Mouse (Mus musculus): ENCODE results near the gene Jam2.

Jam2 gene

DNA sequence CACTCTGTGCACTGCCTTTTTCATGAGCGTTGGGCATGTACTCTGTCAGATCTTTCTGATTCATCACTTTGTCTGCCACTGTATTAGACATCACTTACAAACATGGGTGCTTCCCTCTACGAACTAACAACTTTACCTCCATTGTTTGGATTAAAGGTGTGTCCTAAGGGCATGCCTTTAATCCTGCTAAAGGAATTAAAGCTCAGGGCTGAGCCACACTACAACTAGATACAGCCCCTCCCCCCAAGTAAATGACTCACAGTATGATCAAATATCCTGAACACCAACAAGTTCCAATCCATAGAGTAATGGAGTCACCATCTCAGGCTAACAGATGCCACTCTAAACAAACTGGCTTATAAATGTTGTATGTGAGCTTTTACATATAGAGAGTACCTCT lies 64.7 kb downstream of the Jam2 start:
- DNase-seq (ENCODE audit: low spot score) = no peak

DNA sequence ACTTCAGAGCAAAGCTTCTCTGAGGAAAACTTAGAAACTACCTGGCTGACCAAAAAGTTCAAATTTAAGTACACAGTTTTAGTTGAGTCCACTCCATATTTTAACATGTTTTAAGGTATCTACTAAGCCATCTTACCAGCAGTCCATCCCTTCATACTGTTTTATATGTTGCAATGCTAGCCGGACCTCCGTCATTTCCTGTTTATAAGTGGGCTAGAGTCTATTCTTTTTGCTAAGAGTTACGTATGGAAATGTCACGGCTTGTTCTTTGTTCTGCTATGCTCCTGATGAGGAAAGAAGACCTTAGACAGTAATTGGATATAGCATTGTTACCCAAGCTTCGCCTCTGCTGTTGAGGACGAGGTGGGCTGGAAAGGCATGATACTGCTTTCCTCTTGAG lies 79.6 kb downstream of the Jam2 start:
- DNase-seq (ENCODE audit: low spot score) = no peak

- DNase-seq (ENCODE audit: low spot score) = no peak
Measured at GRCm38 (mm10) chr16:84864656-84865055, 90.7 kb downstream of the Jam2 start.

DNA sequence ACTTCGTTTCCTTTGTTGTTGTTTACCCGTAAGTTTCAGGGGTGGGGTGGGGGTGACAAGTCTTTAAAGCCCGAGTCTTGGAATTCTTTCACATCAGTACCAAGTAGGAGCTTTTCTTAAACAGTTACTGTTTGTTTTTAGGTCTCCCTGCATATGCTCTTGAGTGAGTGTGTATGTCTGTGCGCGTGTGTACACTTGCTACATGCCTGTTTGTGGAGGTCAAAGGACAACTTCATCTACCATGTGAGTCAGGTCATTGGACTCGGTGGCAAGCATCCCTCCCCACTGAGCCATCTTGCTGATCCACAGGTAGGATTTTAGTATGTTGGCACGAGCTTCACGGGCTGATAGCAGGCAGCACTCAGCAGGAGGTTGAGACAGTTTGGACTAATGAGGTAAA lies 99.9 kb downstream of the Jam2 start:
- DNase-seq (ENCODE audit: low spot score) = no peak

GRCm38 (mm10) chr16:84875012-84875717 lies 101.2 kb downstream of the Jam2 start:
- DNase-seq (ENCODE audit: low spot score) = no peak
